Mouse (Mus musculus) urinary bladder, adult 18-20 months (tissue): ENCODE results near the gene Npat.

Source experiments
- DNase-seq, 2 experiments: peaks; one replicate each; pipeline ENCODE4 v3.0.0; 2022; ENCODE audit warnings: low spot score in 2 of 2, mixed read lengths in 2 of 2

Npat gene

GRCm38 (mm10) chr9:53609968-53610781 is 73.3 kb downstream of the Npat start, which contains the start of gene Acat1:
Gene Acat1, minus strand, starts transcription at chr9:53610382.
- peak; percentile 90 to 92 for DNase-seq

DNA sequence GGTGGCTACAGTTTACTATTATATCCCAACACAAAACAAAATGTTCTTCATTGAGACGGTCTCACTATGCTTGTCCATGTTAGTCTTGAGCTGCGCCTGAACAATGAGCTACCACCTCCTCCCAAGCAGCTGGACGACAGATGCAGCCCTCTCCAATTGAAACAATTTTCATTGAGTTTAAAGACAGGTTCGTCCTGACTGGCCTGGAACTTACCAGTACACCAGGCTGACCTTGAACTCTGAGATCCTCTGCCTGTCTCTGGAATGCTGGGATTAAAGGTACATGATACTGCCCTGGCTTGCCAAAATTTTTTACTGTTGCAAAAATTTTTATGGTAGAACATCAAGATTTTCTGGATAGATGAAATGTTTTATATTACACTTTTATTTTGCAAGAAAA is 77.4 kb downstream of the Npat start:
- DNase-seq = no peak

DNA sequence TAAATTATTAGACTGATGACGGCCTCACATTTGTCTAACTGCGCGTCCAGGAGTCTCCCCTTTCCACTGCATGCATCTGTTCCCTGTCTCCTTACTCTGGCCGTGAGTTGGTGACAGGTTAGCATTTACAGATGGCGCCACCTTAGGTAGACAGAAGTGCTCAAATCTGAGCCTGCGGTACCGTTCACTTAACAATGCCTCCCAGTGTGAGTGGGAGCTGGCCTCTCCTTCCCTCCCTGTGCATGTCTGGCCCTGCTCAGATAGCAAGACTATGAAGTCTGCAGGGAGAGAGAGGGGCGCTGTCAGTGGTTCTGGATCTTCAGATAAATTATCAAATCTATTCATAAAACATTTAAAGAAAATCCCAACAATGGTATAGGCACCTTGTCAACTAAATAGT is 78.4 kb downstream of the Npat start:
- no peak for DNase-seq
